Mouse (Mus musculus) embryonic facial prominence, embryonic 14.5 days (tissue): ENCODE measurements around the gene Nrp2. TPM values are rescaled to one million over a fixed set of nuclear protein-coding genes. Genes with fewer than 3 reads are reported as not detected.

Experiments used
- ATAC-seq: fragments of 200-750 bp; cut with Nextera tagmentation; 2 replicates; pipeline ENCODE4 v1.8.0; 2017; ENCODE audit warnings: low read depth, moderate number of reproducible peaks, moderate TSS enrichment
- DNase-seq: peaks from one replicate; pipeline ENCODE4 v3.0.0-alpha.2; 2015; ENCODE audit warnings: low spot score
- H3K27ac ChIP-seq: fragments of 300-500 bp; sonication (generic); replicated peaks from 2 replicates; pipeline ENCODE4 v1.5.1; 2014; ENCODE audit warnings: low read depth, mild to moderate bottlenecking, low read length, moderate library complexity
- H3K27me3 ChIP-seq: fragments of 300-500 bp; sonication (generic); replicated peaks from 2 replicates; pipeline ENCODE4 v1.6.1; 2014; ENCODE audit warnings: low read length; ENCODE audit not compliant: control insufficient read depth, insufficient read depth
- H3K36me3 ChIP-seq: fragments of 300-500 bp; sonication (generic); 2 replicates; pipeline ENCODE4 v1.6.1; 2014; ENCODE audit warnings: low read length, mixed read lengths; ENCODE audit not compliant: control insufficient read depth, insufficient read depth
- H3K4me1 ChIP-seq: fragments of 300-500 bp; sonication (generic); 2 replicates; pipeline ENCODE4 v1.6.1; 2014; ENCODE audit warnings: antibody characterized with exemption, low read length; ENCODE audit not compliant: control insufficient read depth, insufficient read depth
- H3K4me2 ChIP-seq: fragments of 300-500 bp; sonication (generic); 2 replicates; pipeline ENCODE4 v1.6.1; 2014; ENCODE audit warnings: low read depth, mild to moderate bottlenecking, low read length, moderate library complexity, mixed read lengths
- H3K4me3 ChIP-seq: fragments of 300-500 bp; sonication (generic); 2 replicates; pipeline ENCODE4 v1.5.1; 2014; ENCODE audit warnings: low read depth, mild to moderate bottlenecking, low read length
- H3K9ac ChIP-seq: fragments of 300-500 bp; sonication (generic); 2 replicates; pipeline ENCODE4 v1.6.1; 2014; ENCODE audit warnings: low read depth, mild to moderate bottlenecking, low read length, moderate library complexity, mixed read lengths
- H3K9me3 ChIP-seq: fragments of 300-500 bp; sonication (generic); 2 replicates; pipeline ENCODE4 v1.6.1; 2016; ENCODE audit warnings: low read length; ENCODE audit not compliant: control insufficient read depth
- WGBS: fragments of 180-500 bp; shearing (Covaris S2); extraction: QIAGEN DNeasy Blood & Tissue Kit; methylation state at CpG from one replicate; pipeline ENCODE4 v1.1.7; 2014; 5-methylcytosine and 5-hydroxymethylcytosine counted together
- polyA plus RNA-seq: library from polyadenylated mRNA; unstranded; fragments of >200 nt; fragmentation: Nextera tagmentation; extraction: Ambion mirVana; gene quantifications from 2 replicates; pipeline ENCODE4 v1.2.1, GENCODE M21; 2014

Nrp2 gene
- polyA plus RNA-seq, 1 experiment from 2014 or later, result 41.6 TPM

DNA sequence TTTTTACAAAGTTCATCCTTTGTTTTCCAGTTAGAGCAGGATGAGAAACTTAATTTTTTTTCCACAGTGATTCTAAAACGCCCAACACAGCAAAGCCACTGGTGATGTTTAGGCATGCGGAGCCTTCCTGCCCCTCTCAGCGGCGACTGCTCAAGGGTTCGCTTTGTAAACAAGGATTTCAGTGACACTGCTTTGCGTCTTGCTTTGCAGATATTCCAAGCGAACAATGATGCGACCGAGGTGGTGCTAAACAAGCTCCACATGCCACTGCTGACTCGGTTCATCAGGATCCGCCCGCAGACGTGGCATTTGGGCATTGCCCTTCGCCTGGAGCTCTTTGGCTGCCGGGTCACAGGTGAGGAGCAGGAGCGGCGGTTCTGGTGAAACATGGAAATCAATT lies 57.5 kb downstream of the Nrp2 start:
- no peak for DNase-seq
- H3K4me3 ChIP-seq, result no peak overlapping the region
- no peaks in the 10 kb centered on the region for H3K9me3 ChIP-seq
- WGBS, result 71% methylated on average over 17 of the region's 17 CpGs
- H3K9ac ChIP-seq, result no peak overlapping the region
- ATAC-seq, result no peak
- no peak overlapping the region for H3K4me2 ChIP-seq
- H3K27me3 ChIP-seq, result no peaks in the 10 kb centered on the region
- peaks cover 17% of the 10 kb centered on the region for H3K4me1 ChIP-seq
- no peak overlapping the region for H3K27ac ChIP-seq
- peaks cover 54% of the 10 kb centered on the region for H3K36me3 ChIP-seq

- ATAC-seq, result no peak
- Histone ChIP-seq H3K36me3 (peaks cover 48% of the 10 kb centered on the region), H3K4me2 (no peak overlapping the region), H3K4me3 (no peak overlapping the region), H3K4me1 (peaks cover 32% of the 10 kb centered on the region), H3K9me3 (no peaks in the 10 kb centered on the region), H3K9ac (no peak overlapping the region), H3K27ac (no peak overlapping the region), H3K27me3 (no peaks in the 10 kb centered on the region)
- 98% methylated on average over 4 of the region's 4 CpGs for WGBS
- no peak for DNase-seq
These were observed 60.7 kb downstream of the Nrp2 start for GRCm38 (mm10) chr1:62763779-62764178.

DNA sequence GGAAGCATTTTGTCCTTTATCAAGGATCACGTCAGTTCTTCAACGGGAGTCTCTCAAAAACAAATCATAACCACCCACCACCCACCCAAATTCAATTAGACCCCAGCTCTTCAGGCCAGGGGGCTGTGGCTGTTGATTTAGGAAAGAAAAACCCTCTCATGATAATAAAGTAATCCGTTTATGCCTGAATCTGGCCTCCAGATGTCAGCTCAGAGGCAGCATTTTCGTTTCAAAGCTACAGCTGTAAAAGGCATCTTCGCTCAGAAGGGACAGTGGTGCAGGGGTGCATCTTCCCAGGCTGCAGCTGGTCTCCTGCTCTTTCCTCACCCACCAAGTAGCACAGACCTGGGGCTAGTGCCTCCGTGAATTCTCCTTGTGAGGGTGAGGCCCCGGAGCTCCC lies 62.1 kb downstream of the Nrp2 start:
- Histone ChIP-seq H3K27ac (no peak overlapping the region), H3K9me3 (no peaks in the 10 kb centered on the region), H3K9ac (no peak overlapping the region; the same call in 1 of the 2 replicates), H3K4me3 (no peak overlapping the region), H3K27me3 (no peaks in the 10 kb centered on the region), H3K4me2 (no peak overlapping the region), H3K4me1 (peaks cover 36% of the 10 kb centered on the region), H3K36me3 (peaks cover 53% of the 10 kb centered on the region)
- ATAC-seq (no peak), DNase-seq (peak; percentile 53)
- 25% methylated on average over 7 of the region's 7 CpGs for WGBS

- Histone ChIP-seq H3K4me1 (peaks cover 45% of the 10 kb centered on the region), H3K4me2 (peak overlapping the region; percentile 18; the same call in 1 of the 2 replicates), H3K36me3 (peaks cover 42% of the 10 kb centered on the region), H3K27ac (no peak overlapping the region; the same call in 1 of the 2 replicates), H3K27me3 (no peaks in the 10 kb centered on the region), H3K4me3 (no peak overlapping the region), H3K9me3 (no peaks in the 10 kb centered on the region), H3K9ac (0 out of 2 replicates have a peak overlapping the region, but pooled peaks have one; percentile 27)
- 20% methylated on average over 4 of the region's 4 CpGs for WGBS
- DNase-seq (peak; percentile 55), ATAC-seq (0 out of 2 replicates have a peak, but pooled peaks have one; percentile 12)
These were observed 63.7 kb downstream of the Nrp2 start for GRCm38 (mm10) chr1:62766766-62767165.

- peaks cover 47% of the 10 kb centered on the region for H3K4me1 ChIP-seq
- H3K4me3 ChIP-seq, result no peak overlapping the region
- no peaks in the 10 kb centered on the region for H3K27me3 ChIP-seq
- H3K9me3 ChIP-seq, result no peaks in the 10 kb centered on the region
- no peak overlapping the region for H3K9ac ChIP-seq
- H3K27ac ChIP-seq, result no peak overlapping the region
- no peak overlapping the region for H3K4me2 ChIP-seq
- ATAC-seq, result no peak
- DNase-seq, result no peak
- WGBS, result 77% methylated on average over 9 of the region's 9 CpGs
- peaks cover 41% of the 10 kb centered on the region for H3K36me3 ChIP-seq
These were observed 64.5 kb downstream of the Nrp2 start for GRCm38 (mm10) chr1:62767611-62768010.

DNA sequence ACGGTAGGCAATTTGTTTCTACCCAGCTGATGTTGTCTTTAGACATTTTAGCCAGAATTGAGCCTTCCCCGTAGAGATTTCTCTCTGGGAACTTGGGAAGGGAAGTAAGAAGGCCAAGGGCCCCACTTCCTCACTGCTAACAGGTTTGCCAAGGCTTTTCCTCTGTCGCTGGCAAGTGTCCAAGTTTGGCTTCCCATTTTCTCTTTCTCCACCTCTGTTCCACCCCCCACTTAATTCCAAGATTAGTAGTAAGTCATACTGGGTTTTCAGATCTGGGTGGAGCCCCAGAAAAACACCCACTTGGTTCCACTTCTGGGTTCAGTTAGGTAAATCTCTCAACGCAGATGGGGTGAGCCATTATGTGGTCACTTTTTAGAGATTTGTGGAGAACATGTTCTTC lies 67.5 kb downstream of the Nrp2 start:
- DNase-seq, result peak; percentile 70
- Histone ChIP-seq H3K4me2 (no peak overlapping the region), H3K4me1 (peaks cover 46% of the 10 kb centered on the region), H3K27me3 (no peaks in the 10 kb centered on the region), H3K9ac (no peak overlapping the region), H3K36me3 (peaks cover 38% of the 10 kb centered on the region), H3K4me3 (no peak overlapping the region), H3K27ac (peak overlapping the region; percentile 28; the same call in 1 of the 2 replicates), H3K9me3 (no peaks in the 10 kb centered on the region)
- WGBS, result 74% methylated on average over 4 of the region's 4 CpGs
- no peak for ATAC-seq

DNA sequence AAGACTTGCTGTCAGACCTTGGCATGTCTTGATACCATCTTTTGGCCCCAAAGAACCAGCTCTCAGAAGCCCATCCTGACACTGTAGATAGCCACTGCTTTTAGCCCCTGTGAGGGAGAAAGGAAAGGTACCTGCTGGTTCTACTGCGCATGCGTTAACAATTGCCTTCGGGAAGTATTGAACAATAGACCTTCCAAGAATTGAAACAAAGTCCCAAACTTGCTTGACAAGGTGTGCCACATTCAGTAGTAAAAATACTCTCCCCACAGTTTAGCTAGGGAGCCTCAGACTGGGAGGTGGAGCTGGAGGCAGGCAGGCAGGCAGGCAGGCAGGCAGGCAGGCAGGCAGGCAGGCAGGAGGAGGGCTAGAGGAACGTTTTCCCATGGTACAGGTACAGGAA lies 69.3 kb downstream of the Nrp2 start:
- Histone ChIP-seq H3K9me3 (no peaks in the 10 kb centered on the region), H3K27ac (no peak overlapping the region), H3K4me2 (no peak overlapping the region), H3K27me3 (no peaks in the 10 kb centered on the region), H3K9ac (no peak overlapping the region), H3K36me3 (peaks cover 39% of the 10 kb centered on the region), H3K4me3 (no peak overlapping the region), H3K4me1 (peaks cover 32% of the 10 kb centered on the region)
- DNase-seq (no peak), ATAC-seq (no peak)
- 75% methylated on average over 4 of the region's 4 CpGs for WGBS

DNA sequence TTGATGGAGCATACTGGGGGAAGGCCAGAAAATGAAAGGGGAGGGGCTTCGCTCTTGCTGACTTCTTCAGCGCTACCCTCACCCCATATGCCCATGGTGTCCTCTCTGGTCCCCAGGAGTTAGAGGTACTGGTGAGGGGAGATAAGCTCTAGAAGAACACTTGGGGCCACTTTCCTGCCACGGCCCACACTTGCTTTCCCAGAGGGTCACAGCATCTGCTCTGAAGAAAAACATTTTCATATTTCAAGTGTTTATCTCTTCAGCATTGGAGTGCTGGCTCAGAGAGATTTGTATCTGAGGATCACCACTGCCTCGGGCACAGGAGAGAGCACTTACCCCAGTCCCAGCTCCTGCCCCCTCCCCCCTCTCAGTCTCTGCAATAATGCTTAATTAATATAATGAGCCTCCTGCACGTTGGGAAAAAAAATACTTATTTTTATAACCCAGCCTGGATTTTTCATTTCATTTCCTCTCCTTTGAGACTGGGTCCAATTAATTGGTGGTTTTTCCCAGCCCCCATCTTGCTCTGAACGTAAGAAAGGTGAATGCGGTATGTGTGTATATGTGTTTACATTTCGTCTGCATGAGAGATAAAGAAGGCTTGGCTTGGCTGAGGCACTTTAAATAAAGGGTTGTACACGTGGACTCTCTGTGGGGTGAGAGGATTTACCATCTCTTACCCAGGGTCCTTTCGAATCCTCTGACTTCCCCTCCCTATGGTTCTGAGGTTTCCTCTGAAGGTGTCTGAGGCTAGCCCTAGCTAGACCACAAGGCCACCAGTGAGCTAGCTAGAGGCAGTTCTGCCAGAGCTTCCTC lies 70.2 kb downstream of the Nrp2 start:
- no peak for DNase-seq
- 61% methylated on average over 10 of the region's 10 CpGs for WGBS
- peaks cover 39% of the 10 kb centered on the region for H3K36me3 ChIP-seq

GRCm38 (mm10) chr1:62773921-62774191 lies 70.8 kb downstream of the Nrp2 start:
- ATAC-seq (no peak), DNase-seq (no peak)
- 50% methylated on average over 3 of the region's 3 CpGs for WGBS
- peaks cover 38% of the 10 kb centered on the region for H3K36me3 ChIP-seq
- H3K9me3 ChIP-seq, result no peaks in the 10 kb centered on the region
- no peak overlapping the region for H3K4me2 ChIP-seq
- no peak overlapping the region for H3K9ac ChIP-seq
- peaks cover 27% of the 10 kb centered on the region for H3K4me1 ChIP-seq
- H3K27ac ChIP-seq, result no peak overlapping the region
- H3K4me3 ChIP-seq, result no peak overlapping the region
- no peaks in the 10 kb centered on the region; the same call in 1 of the 2 replicates for H3K27me3 ChIP-seq

More for the DNA sequence above, 70.2 kb downstream of the Nrp2 start:
- Histone ChIP-seq H3K27ac (no peak overlapping the region), H3K4me2 (no peak overlapping the region), H3K4me1 (peaks cover 32% of the 10 kb centered on the region), H3K9ac (no peak overlapping the region), H3K27me3 (no peaks in the 10 kb centered on the region; the same call in 1 of the 2 replicates), H3K4me3 (no peak overlapping the region), H3K9me3 (no peaks in the 10 kb centered on the region)
- no peak for ATAC-seq
